Mouse (Mus musculus): ENCODE results near the gene Lpar2.

The Lpar2 gene

DNA sequence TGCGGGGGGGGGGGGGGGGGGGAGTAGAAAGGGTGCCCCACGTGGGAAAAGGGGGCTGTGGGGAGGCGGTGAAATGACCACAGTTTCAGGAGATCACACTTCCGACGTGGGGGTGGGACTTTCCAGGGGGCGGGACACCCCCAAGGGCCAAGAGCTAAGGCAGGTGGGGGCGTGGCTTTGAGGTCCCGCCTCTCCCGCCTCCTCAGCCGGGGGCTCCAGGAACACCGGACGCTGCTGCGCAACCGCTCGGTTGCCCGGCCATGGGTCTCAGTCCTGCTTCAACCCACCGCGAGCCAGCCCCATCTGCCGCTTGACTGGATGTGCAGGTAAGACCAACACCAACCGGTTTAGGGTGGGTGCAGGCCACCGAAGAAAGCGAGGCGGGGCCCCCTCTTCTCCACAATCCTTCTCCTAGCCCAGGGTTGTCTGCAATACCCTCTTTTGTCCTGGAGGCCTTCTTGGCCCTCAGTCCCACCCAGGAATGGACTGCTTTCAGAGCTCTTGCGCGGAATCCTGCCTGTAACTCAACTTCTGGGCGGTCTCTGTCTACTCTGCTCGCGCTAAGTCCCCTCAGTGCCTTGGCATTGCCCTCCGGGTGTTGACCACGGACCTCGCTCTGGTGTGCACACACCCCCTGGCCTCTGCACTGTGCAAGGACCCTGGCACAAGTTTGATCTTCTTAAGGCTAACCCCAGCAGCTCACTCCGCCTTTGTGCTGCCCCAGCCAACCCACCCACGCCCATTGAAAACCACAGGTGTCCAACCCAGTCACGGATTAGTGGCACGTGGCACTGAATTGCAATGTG, at the start of gene Lpar2:
Lpar2 (plus strand) TSS at position 44 of the 806 bp plus-strand sequence.
- DNase-seq = peak; percentile 82

DNA sequence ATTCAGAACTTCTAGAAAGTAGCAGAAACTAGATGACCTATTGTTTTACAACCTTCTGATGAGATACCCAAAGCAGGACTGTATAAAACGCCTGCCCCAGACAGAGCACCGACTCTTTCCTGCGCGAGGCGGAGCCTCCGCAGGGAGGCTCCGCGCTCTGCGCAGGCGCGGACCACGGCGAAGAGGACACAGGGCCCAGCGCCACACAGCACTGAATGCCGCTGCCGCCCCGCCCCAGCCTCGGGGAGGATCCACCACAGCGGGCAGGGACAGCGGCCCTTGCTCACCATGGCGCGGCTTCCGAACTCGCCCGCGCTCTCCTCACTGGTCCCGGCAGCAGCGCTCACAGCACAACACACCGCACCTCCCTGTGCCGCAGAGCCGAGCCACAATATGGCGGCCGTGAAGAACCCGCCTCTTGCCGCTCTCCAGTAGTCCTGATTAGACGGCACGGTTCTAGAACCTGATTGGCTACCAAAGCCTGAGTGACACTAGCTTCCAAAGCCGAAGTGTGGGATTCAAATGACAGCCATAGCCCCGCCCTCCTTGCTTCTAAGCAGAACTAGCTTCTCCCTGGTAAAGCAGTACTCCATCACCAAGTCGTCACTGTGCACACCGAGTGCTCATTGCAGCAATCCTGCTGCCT, 47.6 kb upstream of the Lpar2 start, which contains the start of gene Gm20422:
Gm20422 (minus strand) TSS at position 384 of the 646 bp plus-strand sequence.
- peak; percentile 94 for DNase-seq

DNA sequence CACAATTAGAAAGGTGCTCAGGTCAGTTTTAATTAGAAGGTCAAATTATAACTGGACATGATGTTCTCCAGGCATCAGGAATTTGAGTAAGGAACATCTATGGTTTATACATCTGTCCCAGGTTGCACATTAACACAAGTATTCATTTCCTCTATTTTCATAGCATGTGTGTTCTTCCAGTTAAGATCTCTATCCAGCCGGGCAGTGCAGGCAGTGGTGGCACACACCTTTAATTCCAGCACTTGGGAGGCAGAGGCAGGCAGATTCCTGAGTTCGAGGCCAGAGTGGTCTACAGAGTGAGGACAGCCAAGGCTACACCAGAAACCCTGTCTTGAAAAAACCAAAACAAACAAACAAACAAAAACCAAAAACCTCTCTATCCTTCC, 47.1 kb upstream of the Lpar2 start:
- no peak for DNase-seq

DNA sequence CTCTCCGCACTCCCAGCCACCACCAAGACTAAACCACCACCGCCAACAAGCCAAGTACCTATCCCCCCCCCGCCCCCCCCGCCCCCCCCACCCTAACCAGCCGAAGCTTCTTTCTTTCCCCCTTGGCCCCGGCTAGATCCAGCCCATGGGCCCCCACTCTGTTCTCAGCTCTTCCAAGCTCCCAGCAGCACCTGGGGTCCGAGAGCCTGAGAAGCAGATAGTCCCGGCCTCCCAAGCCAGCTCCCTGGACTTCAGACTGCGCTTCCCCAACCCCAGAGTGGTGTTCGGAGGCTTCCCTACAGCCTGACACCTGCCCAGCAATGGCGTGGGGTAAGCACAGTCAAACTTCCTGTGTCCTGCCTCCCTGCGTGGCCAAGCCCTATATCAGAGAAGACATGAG, 45.1 kb upstream of the Lpar2 start:
- no peak for DNase-seq

DNA sequence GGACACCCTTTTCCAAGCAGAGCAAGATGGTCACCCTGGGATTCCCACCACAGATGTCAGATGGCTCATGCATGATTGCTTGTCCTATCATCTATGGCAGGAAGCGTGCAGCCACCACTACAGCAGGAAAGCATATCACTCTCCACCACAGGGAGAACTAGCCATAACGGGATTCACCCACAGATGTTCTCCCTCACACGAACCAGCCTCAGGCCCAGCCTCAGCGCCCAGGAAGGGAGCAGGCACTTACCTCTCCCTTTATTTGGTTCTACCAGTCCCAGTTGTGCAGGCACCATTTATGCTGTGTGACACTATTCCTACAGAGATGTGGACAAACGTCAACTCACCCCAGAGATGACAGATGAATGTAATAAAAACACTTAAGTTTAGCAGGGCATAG, 33.1 kb upstream of the Lpar2 start:
- DNase-seq = no peak

DNA sequence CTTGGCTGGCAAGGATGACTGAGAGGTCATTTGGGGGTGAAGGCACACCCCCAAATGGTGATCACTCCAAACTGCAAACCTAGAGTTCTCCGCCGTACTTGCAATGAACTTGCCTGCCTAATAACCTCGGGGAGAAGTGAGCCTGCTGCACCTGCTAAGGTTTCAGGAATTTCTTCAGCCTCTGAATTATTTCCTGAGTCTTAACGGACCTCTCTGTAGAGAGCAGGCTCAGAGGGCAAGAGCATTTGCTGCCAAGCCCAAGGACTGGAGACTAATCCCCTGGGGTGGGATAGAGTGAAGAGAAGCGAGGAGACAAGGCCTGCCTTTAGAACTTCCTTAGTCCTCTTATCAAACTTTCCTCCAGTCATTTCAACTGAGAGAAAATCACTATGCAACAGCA, 32.5 kb upstream of the Lpar2 start:
- no peak for DNase-seq

DNA sequence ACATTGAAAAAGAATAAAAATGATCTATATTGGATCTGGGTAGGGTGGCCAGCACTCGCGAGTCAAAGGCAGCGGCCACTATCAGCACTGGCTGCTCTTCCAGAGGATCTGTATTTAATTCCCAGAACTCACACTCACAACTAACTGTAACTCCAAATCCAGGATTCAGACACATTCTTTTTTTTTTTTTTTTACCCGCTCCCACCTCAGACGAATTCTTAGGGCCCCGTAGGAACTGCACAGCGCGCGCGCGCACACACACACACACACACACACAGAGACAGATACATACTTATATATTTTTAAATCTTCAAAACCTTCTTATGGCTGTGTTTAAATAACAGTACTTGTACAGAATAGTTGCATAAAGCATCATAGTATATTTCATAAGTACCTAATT, 31.9 kb upstream of the Lpar2 start:
- peak; percentile 41 for DNase-seq

DNA sequence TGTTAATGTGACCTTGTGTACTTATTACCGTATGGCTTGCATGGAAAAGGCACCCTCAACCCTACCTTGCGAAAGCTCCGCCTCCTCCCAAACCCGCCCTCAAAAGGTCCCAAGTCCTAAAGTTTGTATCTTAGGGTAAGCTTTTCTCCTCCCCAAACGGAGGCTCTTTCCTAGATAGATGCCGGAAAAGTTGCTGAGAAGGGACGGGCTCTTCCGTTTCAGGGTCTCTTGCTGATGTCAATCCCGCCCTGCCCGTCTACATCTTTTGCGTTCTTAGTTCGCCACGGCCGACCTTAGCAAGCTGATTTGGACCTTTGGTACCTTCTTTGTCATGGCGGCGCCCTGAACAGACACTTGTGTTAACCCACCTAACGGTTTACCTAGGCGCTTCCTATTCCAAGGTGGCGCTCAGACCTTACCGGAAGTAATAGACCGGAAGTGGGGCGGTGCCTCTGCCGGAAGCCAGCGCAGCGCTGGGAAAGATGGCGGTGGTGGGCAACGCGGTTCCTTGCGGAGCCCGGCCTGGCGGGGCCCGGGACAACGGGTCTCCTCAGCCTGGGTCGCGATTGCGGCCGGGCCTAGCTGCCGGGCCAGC, 31.4 kb upstream of the Lpar2 start, which contains the start of the genes Atp13a1 and Zfp866:
Atp13a1 (plus strand) TSS at position 391 of the 595 bp plus-strand sequence.
Zfp866 (minus strand) TSS at position 406 of the 595 bp plus-strand sequence.
- DNase-seq = peak; percentile 91

DNA sequence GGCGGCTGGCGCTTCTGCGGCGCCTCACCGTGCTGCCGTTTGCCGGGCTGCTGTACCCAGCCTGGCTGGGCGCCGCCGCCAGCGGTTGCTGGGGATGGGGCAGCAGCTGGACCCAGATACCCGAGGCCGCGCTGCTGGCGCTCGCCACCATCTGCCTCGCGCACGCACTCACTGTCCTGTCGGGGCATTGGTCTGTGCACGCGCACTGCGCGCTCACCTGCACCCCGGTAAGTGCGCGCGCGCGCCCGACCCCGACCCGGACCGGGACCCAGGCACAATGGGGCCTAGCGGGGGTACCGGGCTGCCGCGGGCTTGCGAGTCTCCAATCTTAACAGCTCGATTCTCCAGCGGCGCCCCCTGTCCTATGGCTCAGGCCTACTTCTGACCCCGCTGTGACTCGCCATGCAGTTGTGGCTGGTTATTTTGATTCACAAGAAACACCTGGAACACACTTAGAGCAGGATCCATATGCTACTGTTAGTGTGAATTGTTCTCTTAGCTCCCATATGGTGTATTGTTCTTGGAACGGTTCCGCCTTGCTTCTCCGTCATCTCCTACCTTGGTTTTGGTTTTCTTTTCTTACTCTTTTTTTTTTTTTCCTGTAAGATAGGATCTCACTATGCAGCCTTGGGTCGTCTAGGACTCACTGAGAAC, 30.7 kb upstream of the Lpar2 start:
- DNase-seq = peak; percentile 71

DNA sequence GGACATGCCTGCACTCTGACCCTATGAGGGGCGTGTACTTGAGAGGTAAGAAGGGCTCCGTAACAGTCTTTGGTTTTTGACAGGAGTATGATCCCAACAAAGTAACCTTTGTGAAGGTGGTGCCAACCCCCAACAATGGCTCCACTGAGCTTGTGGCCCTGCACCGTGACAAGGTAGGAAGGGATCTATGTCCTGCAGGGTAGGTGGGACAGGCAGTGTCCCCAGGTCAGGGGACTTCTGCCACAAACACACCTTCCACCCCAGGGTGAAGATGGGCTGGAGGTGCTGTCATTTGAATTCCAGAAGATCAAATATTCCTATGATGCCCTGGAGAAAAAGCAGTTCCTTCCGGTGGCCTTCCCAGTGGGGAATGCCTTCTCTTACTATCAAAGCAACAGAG, 28.6 kb upstream of the Lpar2 start:
- no peak for DNase-seq

DNA sequence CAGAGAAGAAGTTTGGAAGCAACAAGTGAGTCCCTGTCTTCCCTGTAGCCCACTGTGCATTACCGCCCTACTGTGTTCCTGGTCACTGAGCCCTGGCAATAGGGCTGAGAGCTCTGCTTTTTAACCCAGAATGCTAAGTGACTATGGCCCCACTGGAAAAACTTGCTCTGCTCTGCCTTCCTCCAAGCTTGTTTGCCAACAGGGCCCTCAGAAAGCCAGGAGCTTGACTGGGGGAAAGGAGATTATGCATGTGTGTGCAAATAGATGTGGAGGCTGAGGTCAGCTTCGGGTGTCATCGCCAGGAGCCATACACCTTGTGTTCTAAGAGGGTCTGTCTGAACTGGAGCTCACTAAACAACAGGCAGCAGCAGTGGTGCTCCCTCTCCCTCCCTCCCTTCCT, 28.1 kb upstream of the Lpar2 start:
- DNase-seq = no peak

DNA sequence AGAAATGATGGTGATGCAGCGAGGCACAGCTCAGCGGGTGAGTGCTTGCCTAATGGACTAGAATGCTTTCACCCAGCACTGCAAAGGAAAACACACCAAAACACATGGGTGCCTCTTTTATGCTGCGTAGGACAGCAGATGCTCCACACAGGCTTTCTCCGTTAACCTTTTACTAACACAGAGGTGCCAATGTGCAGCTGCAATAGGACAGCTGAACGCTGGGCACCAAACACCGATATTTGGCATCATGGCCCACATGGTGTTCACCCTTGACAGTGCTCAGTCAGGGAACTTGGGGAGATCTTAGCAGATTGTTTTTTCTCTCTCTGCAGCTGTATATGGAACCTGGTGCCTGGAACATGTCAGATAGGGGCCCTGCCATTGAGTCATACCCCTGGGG, 27.3 kb upstream of the Lpar2 start:
- DNase-seq = no peak

DNA sequence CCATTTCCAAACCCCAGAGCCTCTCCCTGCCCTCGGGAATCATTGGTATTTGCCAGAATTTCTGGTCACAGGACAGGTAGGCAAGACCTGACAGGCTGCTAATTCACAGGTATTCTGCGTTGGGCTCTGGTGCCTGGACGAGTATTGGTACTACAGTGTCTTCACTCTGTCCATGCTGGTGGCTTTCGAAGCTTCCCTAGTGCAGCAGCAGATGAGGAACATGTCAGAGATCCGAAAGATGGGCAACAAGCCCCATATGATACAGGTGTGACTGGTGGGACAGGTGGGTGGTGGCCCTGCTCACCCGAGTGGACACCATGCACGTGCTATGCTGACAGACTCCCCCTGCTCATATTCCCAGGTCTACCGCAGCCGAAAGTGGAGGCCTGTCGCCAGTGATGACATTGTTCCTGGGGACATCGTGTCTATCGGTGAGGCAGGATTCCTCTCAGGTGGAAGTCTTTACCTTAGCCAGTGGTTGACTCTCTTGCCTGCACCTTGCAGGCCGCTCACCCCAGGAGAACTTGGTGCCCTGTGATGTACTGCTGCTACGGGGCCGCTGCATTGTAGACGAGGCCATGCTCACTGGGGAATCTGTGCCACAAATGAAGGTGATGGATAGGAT, 25.4 kb upstream of the Lpar2 start:
- DNase-seq = no peak

DNA sequence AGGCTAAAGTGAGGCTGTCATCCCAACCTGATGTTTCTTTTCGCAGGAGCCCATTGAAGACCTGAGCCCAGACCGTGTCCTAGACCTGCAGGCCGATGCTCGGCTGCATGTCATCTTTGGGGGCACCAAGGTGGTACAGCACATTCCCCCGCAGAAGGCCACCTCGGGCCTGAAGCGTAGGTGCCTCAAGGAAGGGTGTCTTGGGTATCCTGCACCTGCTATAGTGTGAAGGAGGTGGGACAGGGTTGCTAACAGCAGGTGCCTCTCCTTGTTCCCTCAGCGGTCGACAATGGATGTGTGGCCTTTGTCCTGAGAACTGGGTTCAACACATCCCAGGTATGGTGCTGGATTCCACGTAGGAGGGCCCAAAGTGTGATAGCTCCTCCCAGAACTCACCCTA, 24.6 kb upstream of the Lpar2 start:
- no peak for DNase-seq

DNA sequence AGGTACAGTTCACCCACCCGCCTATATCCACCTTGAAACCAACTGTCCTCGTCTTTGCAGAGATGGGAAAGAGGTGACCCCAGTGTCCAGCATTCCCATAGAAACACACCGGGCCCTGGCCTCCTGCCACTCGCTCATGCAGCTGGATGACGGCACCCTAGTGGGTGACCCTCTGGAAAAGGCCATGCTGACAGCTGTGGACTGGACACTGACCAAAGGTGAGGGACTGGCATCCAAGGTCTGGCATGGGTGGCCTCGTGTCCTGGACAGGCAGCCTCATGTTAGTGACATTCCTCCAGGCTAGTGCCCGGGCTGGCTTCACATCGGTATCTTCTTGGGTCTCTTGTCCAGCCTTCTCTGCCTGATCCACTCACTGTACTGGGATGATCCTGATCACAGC, 23.0 kb upstream of the Lpar2 start:
- no peak for DNase-seq

DNA sequence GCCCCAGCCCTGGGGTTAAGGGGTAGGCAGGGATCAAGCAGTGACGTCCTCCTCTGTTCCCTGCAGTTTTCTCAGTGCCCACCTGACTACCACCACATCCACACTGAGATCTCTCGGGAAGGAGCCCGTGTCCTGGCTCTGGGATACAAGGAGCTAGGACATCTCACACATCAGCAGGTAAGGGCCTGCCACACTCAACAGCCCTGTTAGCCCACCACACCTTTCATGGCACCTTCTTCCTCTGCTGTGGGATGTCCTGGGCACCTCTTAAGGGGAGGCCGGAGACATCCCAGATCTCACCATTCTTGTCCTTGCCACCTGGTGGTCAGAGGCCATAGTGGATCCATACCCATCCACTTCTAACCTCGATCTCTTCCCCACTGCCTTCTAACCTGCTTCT, 22.3 kb upstream of the Lpar2 start:
- DNase-seq = no peak

DNA sequence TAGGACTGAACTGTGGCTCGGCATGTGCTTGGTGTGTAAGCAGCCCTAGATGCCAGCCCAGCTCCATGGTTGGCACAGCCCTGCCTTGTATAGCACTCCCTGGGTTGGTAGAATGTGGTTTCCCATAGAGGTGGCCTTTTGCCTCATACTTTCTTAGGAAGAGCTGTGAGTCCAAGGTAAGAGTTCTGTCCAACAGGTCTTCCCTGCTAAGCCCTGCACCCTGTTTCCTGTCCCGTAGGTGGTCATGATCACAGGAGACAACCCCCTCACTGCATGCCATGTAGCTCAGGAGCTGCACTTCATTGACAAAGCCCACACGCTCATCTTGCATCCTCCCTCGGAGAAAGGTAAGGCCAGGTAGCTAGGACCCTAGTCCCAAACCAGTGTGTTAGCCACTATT, 20.4 kb upstream of the Lpar2 start:
- no peak for DNase-seq

DNA sequence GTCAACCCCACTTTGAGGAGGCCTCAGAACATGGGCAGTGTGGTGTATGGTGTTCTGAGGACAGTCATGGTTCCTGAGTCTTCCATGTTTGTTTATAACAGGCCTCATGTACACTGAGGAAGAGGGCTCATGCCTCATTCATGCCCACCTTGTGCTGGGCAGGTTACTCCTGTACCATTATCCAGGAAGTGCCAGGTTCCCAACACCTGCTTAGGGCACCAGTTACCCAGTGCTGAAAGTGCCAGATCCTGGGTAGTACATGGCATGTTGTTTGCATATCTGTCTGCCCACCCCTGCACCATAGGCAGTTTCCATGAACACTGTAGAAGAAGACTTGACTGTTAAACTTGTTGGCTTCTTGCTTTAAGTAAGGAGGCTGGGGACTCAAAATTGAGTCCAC, 20.0 kb upstream of the Lpar2 start:
- DNase-seq = no peak

DNA sequence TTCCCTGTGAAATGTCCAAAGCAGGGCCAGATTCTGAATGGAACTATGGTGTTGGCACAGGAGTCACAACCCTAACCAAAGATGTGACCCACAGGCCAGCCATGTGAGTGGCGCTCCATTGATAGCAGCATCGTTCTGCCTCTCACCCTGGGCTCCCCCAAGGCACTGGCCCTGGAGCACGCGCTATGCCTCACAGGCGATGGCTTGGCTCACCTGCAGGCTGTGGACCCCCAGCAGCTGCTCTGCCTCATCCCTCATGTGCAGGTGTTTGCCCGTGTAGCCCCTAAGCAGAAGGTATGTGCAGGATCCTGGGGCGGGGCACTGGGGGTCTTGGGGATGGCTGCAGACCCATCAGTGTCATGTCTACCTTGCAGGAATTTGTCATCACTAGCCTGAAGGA, 18.9 kb upstream of the Lpar2 start:
- no peak for DNase-seq

DNA sequence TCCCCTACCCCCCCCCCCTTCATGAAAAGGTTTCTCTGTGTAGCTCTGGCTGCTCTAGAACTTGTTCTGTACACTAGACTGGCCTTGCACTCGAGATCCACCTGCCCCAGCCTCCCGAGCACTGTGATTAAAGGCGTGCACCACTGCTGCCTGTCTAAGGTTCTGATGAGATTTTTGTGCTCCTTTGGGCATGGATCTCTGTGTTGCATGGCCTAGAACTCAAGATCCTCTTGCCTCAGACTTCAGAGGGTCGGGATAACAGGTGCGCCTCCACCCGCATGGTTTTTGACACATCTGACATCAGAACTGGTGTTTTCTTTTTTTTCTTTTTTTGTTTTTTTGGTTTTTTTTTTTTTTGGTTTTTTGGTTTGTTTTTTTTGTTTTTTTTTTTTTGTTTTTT, 17.7 kb upstream of the Lpar2 start:
- DNase-seq = no peak

DNA sequence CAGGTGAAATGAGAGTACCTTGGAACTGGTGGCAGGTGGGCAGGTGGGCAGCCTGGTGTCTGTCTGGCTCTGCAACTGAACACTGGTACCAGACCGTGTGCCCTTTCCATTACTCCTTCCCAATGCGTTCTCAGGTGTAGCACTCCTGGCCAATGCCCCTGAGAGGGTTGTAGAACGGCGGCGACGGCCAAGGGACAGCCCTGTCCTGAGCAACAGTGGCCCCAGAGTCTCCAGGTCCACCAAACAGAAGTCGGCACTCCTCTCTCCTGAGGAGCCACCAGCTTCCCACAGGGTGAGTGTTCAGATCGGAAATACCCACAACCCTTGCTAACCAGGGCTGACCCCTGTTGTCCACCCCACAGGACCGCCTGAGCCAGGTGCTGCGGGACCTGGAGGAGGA, 17.1 kb upstream of the Lpar2 start:
- no peak for DNase-seq

DNA sequence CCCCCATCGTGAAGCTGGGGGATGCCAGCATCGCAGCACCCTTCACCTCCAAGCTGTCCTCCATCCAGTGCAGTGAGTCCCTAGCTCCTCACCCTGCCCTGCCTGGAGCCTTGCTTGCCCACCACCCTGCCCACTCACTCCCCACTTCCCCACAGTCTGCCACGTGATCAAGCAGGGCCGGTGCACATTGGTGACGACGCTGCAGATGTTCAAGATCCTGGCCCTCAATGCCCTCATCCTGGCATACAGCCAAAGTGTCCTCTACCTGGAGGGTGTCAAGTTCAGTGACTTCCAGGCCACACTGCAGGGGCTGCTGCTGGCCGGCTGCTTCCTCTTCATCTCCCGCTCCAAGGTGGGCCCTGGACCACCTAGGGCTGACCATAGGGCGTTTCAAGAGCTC, 16.7 kb upstream of the Lpar2 start:
- DNase-seq = no peak

DNA sequence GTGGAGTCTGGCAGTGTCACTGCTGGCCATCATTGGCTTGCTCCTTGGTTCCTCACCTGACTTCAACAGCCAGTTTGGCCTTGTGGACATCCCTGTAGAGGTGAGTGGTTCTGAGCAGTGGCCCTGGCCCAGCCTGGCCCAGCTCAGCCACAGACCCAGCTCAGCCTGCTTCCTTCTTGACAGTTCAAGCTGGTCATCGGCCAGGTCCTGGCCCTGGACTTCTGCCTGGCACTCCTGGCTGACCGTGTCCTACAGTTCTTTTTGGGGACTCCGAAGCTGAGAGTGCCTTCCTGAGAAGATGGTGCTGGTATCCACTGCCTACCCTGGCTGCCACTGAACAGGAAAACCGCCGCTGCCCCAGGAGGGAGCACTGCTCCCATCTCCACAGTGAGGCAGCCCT, 15.0 kb upstream of the Lpar2 start:
- no peak for DNase-seq
